Mouse (Mus musculus) liver, adult 2 months (tissue): ENCODE measurements at regions not wholly inside any gene's neighbourhood (a gene's known extent, or its start where the extent isn't known, plus 50 kb on each side); places are given as distances from the start of the nearest gene placed in this dataset.

Experiments used
- CTCF ChIP-seq: fragments of 200-500 bp; IDR thresholded peaks from 2 replicates; pipeline ENCODE4 v1.5.1; 2011; ENCODE audit warnings: low read depth, low read length, control low read depth
- POLR2A ChIP-seq: fragments of 200-500 bp; IDR thresholded peaks from 2 replicates; pipeline ENCODE4 v1.6.1; 2011; ENCODE audit warnings: low read length, control low read depth; ENCODE audit not compliant: insufficient read depth; ENCODE audit errors: extremely low read depth

DNA sequence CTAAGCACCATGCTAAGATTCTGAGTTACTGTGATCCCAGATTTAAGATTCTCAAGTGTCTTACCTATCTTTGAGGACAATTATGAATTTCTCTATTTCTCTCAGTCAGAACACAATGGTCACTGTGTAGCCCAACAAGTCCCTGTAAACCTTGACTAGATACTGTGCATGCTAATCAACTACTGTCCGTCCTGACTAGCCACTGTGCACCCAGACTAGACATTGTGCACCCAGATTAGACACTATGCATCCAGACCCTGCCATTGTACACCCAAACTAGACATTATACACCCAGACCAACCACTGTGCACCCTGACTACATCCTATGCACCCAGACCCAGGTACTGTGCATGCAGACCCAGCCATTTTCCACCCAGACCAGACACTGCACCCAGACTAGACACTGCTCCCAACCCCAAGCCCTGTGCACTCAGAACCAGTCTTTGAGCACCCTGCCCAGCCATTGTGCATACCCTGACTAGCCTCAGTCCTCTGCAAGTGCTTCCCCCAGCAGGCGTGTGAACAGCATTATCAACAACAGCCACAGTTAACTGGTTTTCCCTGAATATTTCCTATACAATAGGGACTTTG lies 93.4 kb upstream of the Agr3 start:
- TF ChIP-seq CTCF = no peak
- TF ChIP-seq POLR2A = no peak
